Mouse (Mus musculus) 3T3-L1 (cell line): ENCODE data around the gene Osmr.

Experiments used
- DNase-seq: peaks from one replicate; pipeline ENCODE4 v3.0.0-alpha.2; 2015; ENCODE audit warnings: low read depth, low spot score

The Osmr gene

GRCm38 (mm10) chr15:6874601-6875019 lies at the start of gene Osmr:
Gene Osmr (minus strand): TSS chr15:6874969.
- peak; percentile 80 for DNase-seq

GRCm38 (mm10) chr15:6919406-6919805 lies 44.6 kb upstream of the Osmr start:
- DNase-seq: no peak

GRCm38 (mm10) chr15:6914163-6914562 lies 39.4 kb upstream of the Osmr start:
- DNase-seq: peak; percentile 54

- DNase-seq: peak; percentile 90
These were observed 34.9 kb upstream of the Osmr start for GRCm38 (mm10) chr15:6909669-6910068.

GRCm38 (mm10) chr15:6909084-6909483 lies 34.3 kb upstream of the Osmr start:
- DNase-seq: no peak

GRCm38 (mm10) chr15:6908601-6909000 lies 33.8 kb upstream of the Osmr start:
- DNase-seq: no peak

GRCm38 (mm10) chr15:6906260-6907047 lies 31.7 kb upstream of the Osmr start:
- no peak for DNase-seq

- DNase-seq: no peak
These were observed 31.0 kb upstream of the Osmr start for GRCm38 (mm10) chr15:6905726-6906125.

- no peak for DNase-seq
These were observed 28.7 kb upstream of the Osmr start for GRCm38 (mm10) chr15:6903286-6903975.

- no peak for DNase-seq
These were observed 27.3 kb upstream of the Osmr start for GRCm38 (mm10) chr15:6901982-6902639.

GRCm38 (mm10) chr15:6901236-6901635 lies 26.5 kb upstream of the Osmr start:
- DNase-seq: no peak

GRCm38 (mm10) chr15:6884260-6884659 lies 9.5 kb upstream of the Osmr start:
- DNase-seq: no peak

- peak; percentile 87 for DNase-seq
These were observed 9.0 kb upstream of the Osmr start for GRCm38 (mm10) chr15:6883816-6884215.

GRCm38 (mm10) chr15:6883091-6883490 lies 8.3 kb upstream of the Osmr start:
- DNase-seq: no peak

GRCm38 (mm10) chr15:6882180-6882579 lies 7.4 kb upstream of the Osmr start:
- DNase-seq: peak; percentile 64

- DNase-seq: no peak
These were observed 6.4 kb upstream of the Osmr start for GRCm38 (mm10) chr15:6881211-6881610.

GRCm38 (mm10) chr15:6873807-6874600 lies 765 bp downstream of the Osmr start:
- peak; percentile 77 for DNase-seq

GRCm38 (mm10) chr15:6873154-6873806 lies 1.5 kb downstream of the Osmr start:
- DNase-seq: peak; percentile 66

- DNase-seq: peak; percentile 75
These were observed 3.0 kb downstream of the Osmr start for GRCm38 (mm10) chr15:6871621-6872359.

- no peak for DNase-seq
These were observed 7.9 kb downstream of the Osmr start for GRCm38 (mm10) chr15:6866888-6867287.
